Mouse (Mus musculus): ENCODE results near the gene Cpn1. TPM values are rescaled to one million over a fixed set of nuclear protein-coding genes. Genes with fewer than 3 reads are reported as not detected.

Cpn1 gene
- polyA plus RNA-seq, 1 experiment from 2014 or later, result 0.24 TPM

GRCm38 (mm10) chr19:43974221-43974620 is 12.1 kb downstream of the Cpn1 start:
- Histone ChIP-seq H3K4me3 (ENCODE audit: low read depth, low read length) (no peak overlapping the region), H3K4me1 (ENCODE audit: control insufficient read depth, insufficient read depth, low read length) (no peaks in the 10 kb centered on the region), H3K9me3 (replicated peaks; ENCODE audit: control insufficient read depth, low read length) (no peaks in the 10 kb centered on the region), H3K27me3 (replicated peaks; ENCODE audit: control insufficient read depth, insufficient read depth, low read length) (no peaks in the 10 kb centered on the region), H3K27ac (ENCODE audit: low read depth, low read length) (no peak overlapping the region), H3K36me3 (ENCODE audit: control insufficient read depth, insufficient read depth, low read length) (no peaks in the 10 kb centered on the region), H3K9ac (ENCODE audit: low read length) (no peak overlapping the region), H3K4me2 (ENCODE audit: low read length) (no peak overlapping the region)
- 93% methylated on average over 6 of the region's 6 CpGs for WGBS
- no peak for ATAC-seq
- no peak for DNase-seq (ENCODE audit: low spot score)

- H3K36me3 ChIP-seq (ENCODE audit: control insufficient read depth, insufficient read depth, low read length), result no peaks in the 10 kb centered on the region
- H3K9ac ChIP-seq (ENCODE audit: low read length), result no peak overlapping the region
- H3K4me1 ChIP-seq (ENCODE audit: control insufficient read depth, insufficient read depth, low read length), result no peaks in the 10 kb centered on the region
- H3K27ac ChIP-seq (ENCODE audit: low read depth, low read length), result no peak overlapping the region
- ATAC-seq (no peak), DNase-seq (ENCODE audit: low spot score) (no peak)
- no peaks in the 10 kb centered on the region for H3K27me3 ChIP-seq (replicated peaks; ENCODE audit: control insufficient read depth, insufficient read depth, low read length)
- WGBS, result 89% methylated on average over 9 of the region's 9 CpGs
- no peak overlapping the region for H3K4me2 ChIP-seq (ENCODE audit: low read length)
- no peaks in the 10 kb centered on the region for H3K9me3 ChIP-seq (replicated peaks; ENCODE audit: control insufficient read depth, low read length)
- no peak overlapping the region for H3K4me3 ChIP-seq (ENCODE audit: low read depth, low read length)
Observed at GRCm38 (mm10) chr19:43973711-43974110, 12.6 kb downstream of the Cpn1 start.

GRCm38 (mm10) chr19:43972129-43972528 is 14.2 kb downstream of the Cpn1 start:
- no peaks in the 10 kb centered on the region for H3K27me3 ChIP-seq (replicated peaks; ENCODE audit: control insufficient read depth, insufficient read depth, low read length)
- no peaks in the 10 kb centered on the region for H3K36me3 ChIP-seq (ENCODE audit: control insufficient read depth, insufficient read depth, low read length)
- DNase-seq (ENCODE audit: low spot score) (no peak), ATAC-seq (no peak)
- H3K4me1 ChIP-seq (ENCODE audit: control insufficient read depth, insufficient read depth, low read length), result no peaks in the 10 kb centered on the region
- no peak overlapping the region for H3K4me3 ChIP-seq (ENCODE audit: low read depth, low read length)
- WGBS, result 93% methylated on average over 8 of the region's 8 CpGs
- H3K4me2 ChIP-seq (ENCODE audit: low read length), result no peak overlapping the region
- H3K9ac ChIP-seq (ENCODE audit: low read length), result no peak overlapping the region
- H3K9me3 ChIP-seq (replicated peaks; ENCODE audit: control insufficient read depth, low read length), result no peaks in the 10 kb centered on the region
- no peak overlapping the region for H3K27ac ChIP-seq (ENCODE audit: low read depth, low read length)

- H3K4me2 ChIP-seq (ENCODE audit: low read length), result no peak overlapping the region
- H3K36me3 ChIP-seq (ENCODE audit: control insufficient read depth, insufficient read depth, low read length), result no peaks in the 10 kb centered on the region
- no peaks in the 10 kb centered on the region for H3K9me3 ChIP-seq (replicated peaks; ENCODE audit: control insufficient read depth, low read length)
- no peak for DNase-seq (ENCODE audit: low spot score)
- no peaks in the 10 kb centered on the region for H3K27me3 ChIP-seq (replicated peaks; ENCODE audit: control insufficient read depth, insufficient read depth, low read length)
- H3K27ac ChIP-seq (ENCODE audit: low read depth, low read length), result no peak overlapping the region
- H3K4me1 ChIP-seq (ENCODE audit: control insufficient read depth, insufficient read depth, low read length), result no peaks in the 10 kb centered on the region
- WGBS, result 39% methylated on average over 10 of the region's 11 CpGs
- no peak overlapping the region for H3K4me3 ChIP-seq (ENCODE audit: low read depth, low read length)
- ATAC-seq, result no peak
- no peak overlapping the region for H3K9ac ChIP-seq (ENCODE audit: low read length)
Observed at GRCm38 (mm10) chr19:43968436-43969026, 17.8 kb downstream of the Cpn1 start.

- no peaks in the 10 kb centered on the region for H3K9me3 ChIP-seq (replicated peaks; ENCODE audit: control insufficient read depth, low read length)
- no peak overlapping the region for H3K4me3 ChIP-seq (ENCODE audit: low read depth, low read length)
- H3K27me3 ChIP-seq (replicated peaks; ENCODE audit: control insufficient read depth, insufficient read depth, low read length), result no peaks in the 10 kb centered on the region
- DNase-seq (ENCODE audit: low spot score) (no peak), ATAC-seq (no peak)
- H3K4me1 ChIP-seq (ENCODE audit: control insufficient read depth, insufficient read depth, low read length), result no peaks in the 10 kb centered on the region
- no peak overlapping the region for H3K27ac ChIP-seq (ENCODE audit: low read depth, low read length)
- no peaks in the 10 kb centered on the region for H3K36me3 ChIP-seq (ENCODE audit: control insufficient read depth, insufficient read depth, low read length)
- no peak overlapping the region for H3K9ac ChIP-seq (ENCODE audit: low read length)
- no peak overlapping the region for H3K4me2 ChIP-seq (ENCODE audit: low read length)
- 75% methylated on average over 2 of the region's 2 CpGs for WGBS
Observed at GRCm38 (mm10) chr19:43966481-43966880, 19.9 kb downstream of the Cpn1 start.

- ATAC-seq, result no peak
- H3K9ac ChIP-seq (ENCODE audit: low read length), result no peak overlapping the region
Observed at GRCm38 (mm10) chr19:43965496-43966085, 20.8 kb downstream of the Cpn1 start.

GRCm38 (mm10) chr19:43962795-43963194 is 23.6 kb downstream of the Cpn1 start:
- DNase-seq (ENCODE audit: low spot score) (no peak), ATAC-seq (no peak)
- WGBS, result 72% methylated on average over 9 of the region's 9 CpGs
- no peak overlapping the region for H3K4me2 ChIP-seq (ENCODE audit: low read length)
- H3K27me3 ChIP-seq (replicated peaks; ENCODE audit: control insufficient read depth, insufficient read depth, low read length), result no peaks in the 10 kb centered on the region
- H3K9me3 ChIP-seq (replicated peaks; ENCODE audit: control insufficient read depth, low read length), result no peaks in the 10 kb centered on the region
- H3K27ac ChIP-seq (ENCODE audit: low read depth, low read length), result no peak overlapping the region
- no peaks in the 10 kb centered on the region for H3K4me1 ChIP-seq (ENCODE audit: control insufficient read depth, insufficient read depth, low read length)
- H3K9ac ChIP-seq (ENCODE audit: low read length), result no peak overlapping the region
- no peaks in the 10 kb centered on the region for H3K36me3 ChIP-seq (ENCODE audit: control insufficient read depth, insufficient read depth, low read length)
- H3K4me3 ChIP-seq (ENCODE audit: low read depth, low read length), result no peak overlapping the region

More at GRCm38 (mm10) chr19:43965496-43966085, 20.8 kb downstream of the Cpn1 start:
- DNase-seq (ENCODE audit: low spot score), result no peak
- H3K27me3 ChIP-seq (replicated peaks; ENCODE audit: control insufficient read depth, insufficient read depth, low read length), result no peaks in the 10 kb centered on the region
- H3K36me3 ChIP-seq (ENCODE audit: control insufficient read depth, insufficient read depth, low read length), result no peaks in the 10 kb centered on the region
- 89% methylated on average over 11 of the region's 11 CpGs for WGBS
- no peak overlapping the region for H3K27ac ChIP-seq (ENCODE audit: low read depth, low read length)
- H3K9me3 ChIP-seq (replicated peaks; ENCODE audit: control insufficient read depth, low read length), result no peaks in the 10 kb centered on the region
- H3K4me2 ChIP-seq (ENCODE audit: low read length), result no peak overlapping the region
- no peaks in the 10 kb centered on the region for H3K4me1 ChIP-seq (ENCODE audit: control insufficient read depth, insufficient read depth, low read length)
- no peak overlapping the region for H3K4me3 ChIP-seq (ENCODE audit: low read depth, low read length)

GRCm38 (mm10) chr19:43961185-43961584 is 25.2 kb downstream of the Cpn1 start:
- no peaks in the 10 kb centered on the region for H3K27me3 ChIP-seq (replicated peaks; ENCODE audit: control insufficient read depth, insufficient read depth, low read length)
- H3K4me3 ChIP-seq (ENCODE audit: low read depth, low read length), result no peak overlapping the region
- H3K4me2 ChIP-seq (ENCODE audit: low read length), result no peak overlapping the region
- DNase-seq (ENCODE audit: low spot score) (no peak), ATAC-seq (no peak)
- no peaks in the 10 kb centered on the region for H3K9me3 ChIP-seq (replicated peaks; ENCODE audit: control insufficient read depth, low read length)
- H3K27ac ChIP-seq (ENCODE audit: low read depth, low read length), result no peak overlapping the region
- H3K9ac ChIP-seq (ENCODE audit: low read length), result no peak overlapping the region
- WGBS, result 87% methylated on average over 2 of the region's 2 CpGs
- no peaks in the 10 kb centered on the region for H3K4me1 ChIP-seq (ENCODE audit: control insufficient read depth, insufficient read depth, low read length)
- no peaks in the 10 kb centered on the region for H3K36me3 ChIP-seq (ENCODE audit: control insufficient read depth, insufficient read depth, low read length)

GRCm38 (mm10) chr19:43960014-43960413 is 26.3 kb downstream of the Cpn1 start:
- ATAC-seq, result no peak
- Histone ChIP-seq H3K27ac (ENCODE audit: low read depth, low read length) (no peak overlapping the region), H3K4me1 (ENCODE audit: control insufficient read depth, insufficient read depth, low read length) (no peaks in the 10 kb centered on the region), H3K4me2 (ENCODE audit: low read length) (no peak overlapping the region), H3K9me3 (replicated peaks; ENCODE audit: control insufficient read depth, low read length) (no peaks in the 10 kb centered on the region), H3K4me3 (ENCODE audit: low read depth, low read length) (no peak overlapping the region), H3K27me3 (replicated peaks; ENCODE audit: control insufficient read depth, insufficient read depth, low read length) (no peaks in the 10 kb centered on the region), H3K36me3 (ENCODE audit: control insufficient read depth, insufficient read depth, low read length) (no peaks in the 10 kb centered on the region), H3K9ac (ENCODE audit: low read length) (no peak overlapping the region)
- 89% methylated on average over 11 of the region's 11 CpGs for WGBS
- no peak for DNase-seq (ENCODE audit: low spot score)
